Mouse (Mus musculus) liver, embryonic 12.5 days (tissue): ENCODE measurements at regions not wholly inside any gene's neighbourhood (a gene's known extent, or its start where the extent isn't known, plus 50 kb on each side); places are given as distances from the start of the nearest gene placed in this dataset.
"Not testable (repeated sequence)": the region's sequence is repeated elsewhere in the genome, so short reads cannot be mapped to it uniquely, and the experiment has no call there.

Source experiments
- ATAC-seq: fragments of 200-750 bp; cut with Nextera tagmentation; 2 replicates; pipeline ENCODE4 v1.8.0; 2017; ENCODE audit warnings: moderate number of reproducible peaks, mild to moderate bottlenecking, moderate library complexity
- H3K27ac ChIP-seq: fragments of 300-500 bp; sonication (generic); 2 replicates; pipeline ENCODE4 v1.5.1; 2016; ENCODE audit warnings: mild to moderate bottlenecking
- H3K27me3 ChIP-seq: fragments of 300-500 bp; sonication (generic); replicated peaks from 2 replicates; pipeline ENCODE4 v1.6.1; 2016; ENCODE audit warnings: mild to moderate bottlenecking, moderate library complexity
- H3K36me3 ChIP-seq: fragments of 300-500 bp; sonication (generic); 2 replicates; pipeline ENCODE4 v1.6.1; 2016; ENCODE audit warnings: mild to moderate bottlenecking, moderate library complexity
- H3K4me1 ChIP-seq: fragments of 300-500 bp; sonication (generic); 2 replicates; pipeline ENCODE4 v1.6.1; 2016
- H3K4me2 ChIP-seq: fragments of 300-500 bp; sonication (generic); 2 replicates; pipeline ENCODE4 v1.6.1; 2016; ENCODE audit warnings: mild to moderate bottlenecking, moderate library complexity
- H3K4me3 ChIP-seq: fragments of 300-500 bp; sonication (generic); 2 replicates; pipeline ENCODE4 v1.5.1; 2016; ENCODE audit warnings: mild to moderate bottlenecking, moderate library complexity
- H3K9ac ChIP-seq: fragments of 300-500 bp; sonication (generic); 2 replicates; pipeline ENCODE4 v1.6.1; 2016; ENCODE audit warnings: mild to moderate bottlenecking, moderate library complexity
- H3K9me3 ChIP-seq: fragments of 300-500 bp; sonication (generic); replicated peaks from 2 replicates; pipeline ENCODE4 v1.6.1; 2016; ENCODE audit warnings: mild to moderate bottlenecking, moderate library complexity
- WGBS: fragments of 180-500 bp; shearing (Covaris S2); methylation state at CpG from one replicate; pipeline ENCODE4 v1.1.7; 2016; ENCODE audit not compliant: insufficient replicate concordance; 5-methylcytosine and 5-hydroxymethylcytosine counted together

DNA sequence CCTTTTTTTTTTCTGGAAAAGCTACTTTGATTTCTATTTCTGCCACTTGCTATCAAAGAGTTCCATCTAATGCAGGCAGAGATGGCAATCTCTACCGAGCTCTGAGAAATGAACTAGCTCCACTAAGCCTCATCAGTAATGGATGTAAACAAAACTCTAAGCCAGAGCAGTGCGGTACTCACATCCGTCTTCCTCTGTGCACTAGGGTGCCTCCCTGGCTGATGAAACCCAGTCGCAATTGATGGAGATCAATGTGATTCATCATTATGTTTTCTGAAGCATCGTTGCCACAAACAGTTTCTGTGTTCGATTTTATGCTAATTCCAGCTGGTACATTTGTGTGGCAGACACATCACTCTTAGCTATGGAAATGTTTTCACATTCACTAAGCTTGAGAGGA, 206.8 kb upstream of the Btg1 start:
- Histone ChIP-seq H3K4me2 (no peak overlapping the region), H3K36me3 (no peaks in the 10 kb centered on the region), H3K27me3 (no peaks in the 10 kb centered on the region), H3K9me3 (no peaks in the 10 kb centered on the region), H3K4me3 (no peak overlapping the region), H3K4me1 (no peaks in the 10 kb centered on the region), H3K9ac (no peak overlapping the region), H3K27ac (no peak overlapping the region)
- 78% methylated on average over 6 of the region's 6 CpGs for WGBS
- ATAC-seq, result no peak

DNA sequence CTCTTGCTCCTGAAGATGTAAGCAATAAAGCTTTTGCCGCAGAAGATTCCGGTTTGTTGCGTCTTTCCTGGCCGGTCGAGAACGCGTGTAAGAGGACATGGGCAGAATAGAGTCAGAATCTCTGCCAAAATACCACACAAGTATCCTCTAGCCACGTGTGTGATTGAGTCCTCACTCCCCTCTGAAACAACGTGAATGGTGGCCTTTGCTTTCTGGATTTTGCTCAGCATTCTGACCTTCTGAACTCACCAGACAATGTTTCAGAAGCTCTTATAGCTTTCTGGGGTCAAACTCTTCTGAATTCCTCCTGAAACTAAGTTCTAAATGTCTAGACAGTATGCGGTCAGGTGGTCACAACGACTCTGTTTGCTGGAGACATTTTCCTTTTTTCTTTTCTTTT, 202.0 kb upstream of the Btg1 start:
- H3K27me3 ChIP-seq, result no peaks in the 10 kb centered on the region
- no peak for ATAC-seq
- H3K9ac ChIP-seq, result no peak overlapping the region
- 88% methylated on average over 11 of the region's 11 CpGs for WGBS
- no peaks in the 10 kb centered on the region for H3K4me1 ChIP-seq
- H3K4me3 ChIP-seq, result no peak overlapping the region
- H3K27ac ChIP-seq, result no peak overlapping the region
- no peaks in the 10 kb centered on the region for H3K36me3 ChIP-seq
- no peak overlapping the region for H3K4me2 ChIP-seq
- H3K9me3 ChIP-seq, result no peaks in the 10 kb centered on the region

DNA sequence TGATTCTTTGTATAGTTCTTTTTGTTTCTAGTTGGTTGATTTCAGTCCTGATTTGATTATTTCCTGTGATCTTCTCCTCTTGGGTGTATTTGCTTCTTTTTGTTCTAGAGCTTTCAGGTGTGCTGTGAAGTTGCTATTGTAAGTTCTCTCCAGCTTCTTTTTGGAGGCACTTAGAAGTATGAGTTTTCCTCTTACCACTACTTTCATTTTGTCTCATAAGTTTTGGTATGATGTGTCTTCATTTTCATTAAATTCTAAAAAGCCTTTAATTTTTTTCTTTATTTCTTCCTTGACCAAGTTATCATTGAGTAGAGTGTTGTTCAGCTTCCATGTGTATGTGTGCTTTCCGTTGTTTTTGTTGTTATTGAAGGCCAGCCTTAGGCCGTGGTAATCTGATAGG, 195.3 kb upstream of the Btg1 start:
- not testable (repeated sequence) for ATAC-seq, H3K36me3 ChIP-seq, H3K4me1 ChIP-seq, H3K27ac ChIP-seq, H3K9me3 ChIP-seq, H3K9ac ChIP-seq, H3K4me2 ChIP-seq, H3K4me3 ChIP-seq, H3K27me3 ChIP-seq
- 67% methylated on average over 2 of the region's 2 CpGs for WGBS

DNA sequence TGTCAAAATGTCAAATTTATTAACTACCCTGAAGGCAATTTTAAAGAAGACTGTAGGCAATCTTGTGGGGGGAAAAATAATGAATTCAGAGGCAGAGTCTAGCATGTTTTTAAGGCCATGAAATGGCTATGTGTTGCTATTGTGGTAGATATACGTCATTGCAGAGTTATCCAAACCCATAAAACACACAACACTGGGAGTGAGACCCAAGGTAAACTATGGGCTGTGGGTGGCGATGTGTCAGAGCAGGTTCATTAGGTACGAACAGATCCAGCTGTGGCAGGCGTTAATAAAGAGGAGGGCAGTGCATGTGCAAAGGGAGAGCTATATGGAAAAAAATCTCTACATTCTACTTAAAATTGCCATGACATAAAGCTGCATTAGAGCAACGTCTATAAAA, 189.4 kb upstream of the Btg1 start:
- 72% methylated on average over 5 of the region's 5 CpGs for WGBS
- H3K27ac ChIP-seq, result no peak overlapping the region
- H3K4me3 ChIP-seq, result no peak overlapping the region
- H3K36me3 ChIP-seq, result no peaks in the 10 kb centered on the region
- no peak for ATAC-seq
- H3K4me1 ChIP-seq, result no peaks in the 10 kb centered on the region
- H3K9me3 ChIP-seq, result no peaks in the 10 kb centered on the region
- H3K4me2 ChIP-seq, result no peak overlapping the region
- H3K9ac ChIP-seq, result no peak overlapping the region
- H3K27me3 ChIP-seq, result no peaks in the 10 kb centered on the region

DNA sequence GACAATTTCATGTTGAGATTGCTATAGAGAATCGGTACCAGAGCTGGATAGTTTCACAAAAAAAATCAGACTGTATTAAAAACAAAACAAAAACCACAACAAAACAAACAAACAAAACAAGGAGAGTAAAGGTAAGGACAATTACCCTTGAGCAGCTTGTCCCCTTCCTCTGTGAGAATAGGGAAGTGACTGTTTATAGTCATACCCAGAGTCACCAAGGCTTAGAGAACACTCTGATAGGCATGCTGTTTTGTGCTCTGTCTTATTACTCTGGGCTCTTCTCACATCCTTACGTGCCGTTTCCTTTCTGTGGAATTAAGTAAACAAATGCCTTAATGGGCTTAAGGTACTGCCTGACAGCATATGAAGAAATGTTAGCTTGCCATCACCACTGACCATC, 186.7 kb upstream of the Btg1 start:
- WGBS, result 52% methylated on average over 3 of the region's 3 CpGs
- ATAC-seq, result no peak
- H3K4me1 ChIP-seq, result no peaks in the 10 kb centered on the region

DNA sequence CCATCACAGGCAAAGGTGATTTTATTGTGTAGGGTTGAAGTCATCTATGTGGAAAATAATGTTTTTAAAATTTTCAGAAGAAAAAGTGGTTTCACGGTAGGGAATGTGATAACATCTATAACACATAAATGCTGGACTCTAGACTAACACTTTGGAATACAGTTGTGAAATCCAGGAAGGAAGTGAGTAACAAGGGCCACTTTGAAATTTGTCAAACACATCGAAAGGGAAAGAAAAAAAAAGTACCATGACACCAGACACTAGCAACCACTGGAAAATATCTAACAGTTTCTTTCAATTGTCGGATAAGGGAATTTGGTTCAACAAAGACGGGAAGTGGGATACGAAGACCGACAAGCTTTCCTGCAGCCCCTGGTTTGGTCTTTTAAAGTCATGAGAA, 181.7 kb upstream of the Btg1 start:
- 33% methylated on average over 6 of the region's 6 CpGs for WGBS
- Histone ChIP-seq H3K27me3 (no peaks in the 10 kb centered on the region), H3K4me1 (no peaks in the 10 kb centered on the region), H3K9ac (no peak overlapping the region), H3K4me2 (no peak overlapping the region), H3K9me3 (no peaks in the 10 kb centered on the region), H3K27ac (no peak overlapping the region), H3K36me3 (no peaks in the 10 kb centered on the region), H3K4me3 (no peak overlapping the region)
- no peak for ATAC-seq

More for the DNA sequence above, 186.7 kb upstream of the Btg1 start:
- H3K9ac ChIP-seq, result no peak overlapping the region
- H3K27ac ChIP-seq, result no peak overlapping the region
- H3K9me3 ChIP-seq, result no peaks in the 10 kb centered on the region
- no peak overlapping the region for H3K4me2 ChIP-seq
- no peaks in the 10 kb centered on the region for H3K27me3 ChIP-seq
- no peak overlapping the region for H3K4me3 ChIP-seq
- H3K36me3 ChIP-seq, result no peaks in the 10 kb centered on the region

DNA sequence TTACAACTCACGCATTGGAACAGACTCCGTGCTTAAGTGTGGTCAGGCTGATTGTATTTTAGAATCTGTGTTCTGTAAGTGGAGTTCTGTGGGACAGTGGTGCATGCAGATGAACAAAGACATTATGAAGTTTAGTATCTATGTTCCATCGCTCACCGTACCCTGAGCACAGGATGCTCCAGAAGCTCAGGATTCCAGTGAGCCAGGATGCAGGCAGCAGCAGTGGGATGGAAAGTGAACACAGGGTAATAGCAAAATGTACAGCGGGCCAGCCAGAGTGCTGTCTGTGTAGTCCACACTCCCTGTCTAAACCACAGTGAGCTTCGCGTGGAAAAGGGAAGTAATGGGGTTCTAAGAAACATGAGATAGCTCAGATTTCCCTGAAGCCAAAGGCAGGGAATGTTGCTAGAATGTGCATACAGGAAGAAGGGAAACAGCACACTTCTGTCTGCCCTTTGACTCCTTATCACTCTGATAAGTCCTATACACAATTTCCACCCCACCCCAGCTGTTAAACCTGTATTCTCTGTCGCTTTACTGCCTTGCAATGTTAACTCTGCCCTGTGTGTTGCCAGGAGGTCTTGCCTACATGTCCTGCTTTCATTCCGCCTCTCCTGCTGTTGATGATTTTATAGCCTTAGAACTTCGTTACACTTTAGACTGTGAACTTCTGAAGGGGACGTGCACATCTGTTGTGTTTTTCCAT, 178.3 kb upstream of the Btg1 start:
- no peaks in the 10 kb centered on the region for H3K4me1 ChIP-seq
- 59% methylated on average over 11 of the region's 11 CpGs for WGBS
- H3K4me2 ChIP-seq, result no peak overlapping the region
- no peak for ATAC-seq
- no peak overlapping the region for H3K9ac ChIP-seq
- H3K9me3 ChIP-seq, result no peaks in the 10 kb centered on the region
- H3K27ac ChIP-seq, result no peak overlapping the region
- no peaks in the 10 kb centered on the region for H3K27me3 ChIP-seq
- no peak overlapping the region for H3K4me3 ChIP-seq
- no peaks in the 10 kb centered on the region for H3K36me3 ChIP-seq

DNA sequence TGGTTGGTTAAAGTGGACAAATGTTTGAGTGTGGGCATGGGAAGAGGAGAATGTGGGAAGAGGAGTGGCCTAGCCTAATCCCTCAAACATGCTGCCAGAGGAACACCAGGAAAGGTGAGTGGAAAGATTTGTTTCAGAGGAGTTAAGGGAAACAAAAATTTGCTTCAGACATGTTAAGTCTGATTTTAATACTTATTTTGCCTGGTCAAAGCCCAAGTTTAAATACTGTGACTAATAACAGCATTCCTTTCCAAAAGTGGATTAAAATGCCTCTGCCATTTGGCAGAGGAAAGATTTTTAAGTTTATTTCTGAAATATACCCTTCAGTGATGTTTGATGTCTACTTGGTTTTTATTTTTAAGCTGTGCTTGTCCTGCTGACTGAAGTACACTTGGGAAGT, 174.6 kb upstream of the Btg1 start:
- Histone ChIP-seq H3K4me2 (no peak overlapping the region), H3K4me1 (no peaks in the 10 kb centered on the region), H3K4me3 (no peak overlapping the region), H3K9me3 (no peaks in the 10 kb centered on the region), H3K9ac (no peak overlapping the region), H3K36me3 (no peaks in the 10 kb centered on the region), H3K27ac (no peak overlapping the region), H3K27me3 (no peaks in the 10 kb centered on the region)
- no peak for ATAC-seq

DNA sequence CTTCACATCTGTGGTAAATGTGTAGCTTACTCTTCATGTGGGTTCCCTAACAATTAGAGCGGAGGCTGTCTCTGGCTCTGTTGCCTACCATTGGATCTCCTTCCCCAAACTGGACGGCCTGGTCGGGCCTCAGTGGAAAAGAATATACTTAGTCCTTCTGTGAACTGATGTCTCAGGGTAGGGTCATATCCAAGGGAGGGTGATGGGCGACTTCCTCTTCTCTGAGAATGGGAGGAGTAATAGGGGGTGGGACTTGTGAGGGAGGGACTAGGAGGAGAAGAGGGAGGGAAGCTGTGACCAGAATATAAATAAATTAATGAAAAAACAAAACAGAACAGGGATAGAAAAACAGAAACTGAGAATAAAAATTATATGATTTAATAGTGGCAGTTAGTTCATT, 166.5 kb upstream of the Btg1 start:
- WGBS, result 72% methylated on average over 4 of the region's 4 CpGs
- H3K9me3 ChIP-seq, result no peaks in the 10 kb centered on the region
- ATAC-seq, result no peak
- no peaks in the 10 kb centered on the region for H3K4me1 ChIP-seq
- no peaks in the 10 kb centered on the region for H3K27me3 ChIP-seq
- no peak overlapping the region for H3K4me2 ChIP-seq
- no peaks in the 10 kb centered on the region for H3K36me3 ChIP-seq
- no peak overlapping the region for H3K27ac ChIP-seq
- no peak overlapping the region for H3K4me3 ChIP-seq
- no peak overlapping the region for H3K9ac ChIP-seq

DNA sequence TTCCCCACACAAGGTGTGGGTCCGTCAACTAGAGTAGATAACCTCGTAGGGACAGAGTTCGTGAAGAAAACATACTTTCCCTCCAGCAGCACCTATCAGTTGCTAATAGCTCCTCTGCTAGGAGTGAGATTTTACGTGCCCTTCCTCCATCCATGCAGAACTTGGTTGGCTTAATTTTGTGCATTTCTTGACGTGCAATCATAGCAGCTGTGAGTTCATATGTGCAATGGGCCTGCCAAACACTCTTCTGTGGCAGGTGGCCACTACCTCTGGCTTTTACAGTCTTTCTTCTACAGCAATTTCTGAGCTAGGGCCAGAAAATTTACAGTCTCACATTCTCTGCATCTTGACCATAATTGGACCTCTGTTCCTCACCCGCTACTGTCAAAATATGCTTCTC, 161.9 kb upstream of the Btg1 start:
- Histone ChIP-seq H3K4me1 (no peaks in the 10 kb centered on the region), H3K4me2 (no peak overlapping the region), H3K36me3 (no peaks in the 10 kb centered on the region), H3K4me3 (no peak overlapping the region), H3K27me3 (no peaks in the 10 kb centered on the region), H3K9ac (no peak overlapping the region), H3K9me3 (no peaks in the 10 kb centered on the region), H3K27ac (no peak overlapping the region)
- ATAC-seq, result no peak
- 71% methylated on average over 6 of the region's 6 CpGs for WGBS

DNA sequence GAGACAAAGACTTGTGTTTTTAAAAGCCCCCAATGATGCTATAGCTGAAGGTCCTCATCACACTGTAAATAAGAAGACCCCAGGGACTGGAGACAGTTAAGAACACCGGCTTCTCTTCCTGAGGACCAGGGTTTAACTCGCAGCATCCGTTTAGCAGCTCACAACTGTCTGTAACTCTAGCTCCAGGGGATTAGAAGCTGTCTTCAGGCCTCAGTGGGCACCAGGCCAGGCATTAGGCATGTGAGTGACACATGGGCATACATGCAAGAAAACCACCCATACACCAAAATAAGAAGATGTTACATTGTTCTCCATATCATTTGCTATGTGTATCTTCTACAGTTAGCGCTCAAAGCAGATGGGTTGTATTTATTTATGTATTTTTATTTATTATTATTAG, 158.3 kb upstream of the Btg1 start:
- 73% methylated on average over 4 of the region's 4 CpGs for WGBS
- Histone ChIP-seq H3K27ac (no peak overlapping the region), H3K4me3 (no peak overlapping the region), H3K4me2 (no peak overlapping the region), H3K9me3 (no peaks in the 10 kb centered on the region), H3K27me3 (no peaks in the 10 kb centered on the region), H3K9ac (no peak overlapping the region), H3K36me3 (no peaks in the 10 kb centered on the region), H3K4me1 (no peaks in the 10 kb centered on the region)
- ATAC-seq, result no peak

DNA sequence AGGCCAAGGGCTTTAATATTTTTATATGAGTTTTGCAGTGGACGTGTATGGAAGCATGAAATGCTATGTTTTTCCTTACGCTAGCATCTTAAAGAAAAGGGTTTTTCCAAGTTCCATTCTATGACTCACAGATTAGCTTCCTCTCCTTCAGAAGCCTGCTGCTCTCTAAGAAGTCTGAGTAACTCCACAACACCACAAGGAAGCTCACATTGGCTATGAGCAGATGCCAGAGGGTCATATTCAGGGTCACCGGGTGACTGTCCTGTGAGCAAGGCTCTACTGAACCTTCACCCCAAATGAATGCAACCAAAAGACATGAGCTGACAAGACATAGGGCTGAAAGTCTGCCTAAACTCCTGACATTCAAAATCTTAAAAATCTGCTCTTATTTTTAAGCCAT, 157.6 kb upstream of the Btg1 start:
- Histone ChIP-seq H3K4me3 (no peak overlapping the region), H3K36me3 (no peaks in the 10 kb centered on the region), H3K27me3 (no peaks in the 10 kb centered on the region), H3K9ac (no peak overlapping the region), H3K4me1 (no peaks in the 10 kb centered on the region), H3K27ac (no peak overlapping the region), H3K9me3 (no peaks in the 10 kb centered on the region), H3K4me2 (no peak overlapping the region)
- ATAC-seq, result no peak
- 62% methylated on average over 3 of the region's 3 CpGs for WGBS

DNA sequence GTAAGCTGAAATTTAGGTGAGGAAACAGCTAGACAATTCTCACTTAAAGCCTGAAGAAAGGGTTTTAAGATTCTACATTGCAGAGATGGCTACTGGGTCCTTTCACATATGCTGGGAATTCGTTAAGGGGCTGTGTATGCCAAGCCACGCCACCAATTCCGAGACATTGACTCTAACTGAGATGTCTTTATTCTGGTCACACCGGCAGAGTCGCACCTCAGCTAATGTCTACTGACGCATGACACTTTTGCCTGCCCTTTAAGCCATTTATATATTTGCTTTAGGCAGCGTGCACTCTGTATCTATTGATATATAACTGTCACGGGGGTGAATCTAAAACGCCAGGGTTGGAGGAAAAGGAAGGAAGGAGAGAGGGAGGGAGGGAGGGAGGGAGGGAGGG, 156.7 kb upstream of the Btg1 start:
- Histone ChIP-seq H3K9me3 (no peaks in the 10 kb centered on the region), H3K27me3 (no peaks in the 10 kb centered on the region), H3K36me3 (no peaks in the 10 kb centered on the region), H3K4me2 (no peak overlapping the region), H3K9ac (no peak overlapping the region), H3K4me3 (no peak overlapping the region), H3K27ac (no peak overlapping the region), H3K4me1 (no peaks in the 10 kb centered on the region)
- 61% methylated on average over 9 of the region's 9 CpGs for WGBS
- no peak for ATAC-seq
